ENCODE assay signal across 9 mouse cellular contexts in genomic region chr11:31824504-31825166, GRCm38 (mm10). TPM values are rescaled to one million over a fixed set of nuclear protein-coding genes. Genes with fewer than 3 reads are reported as not detected.
DNase-seq lines count a peak whose midpoint lies in the region; ATAC-seq and TF ChIP-seq lines count a peak whose summit lies in the region.
"Had no signal": no experiment of that assay in that cellular context is flagged by ENCODE, and none has a peak within 500 bp of the region (broad histone marks: within the 10 kb centered on the region; RNA-seq: fewer than 3 reads in every experiment).

No protein-coding gene starts in this region.

- peak; percentile 56 for DNase-seq in gastrocnemius, adult 2 months
- DNase-seq in gastrocnemius, adult 18-20 months (ENCODE audit: low spot score): no peak
- DNase-seq in adrenal gland, adult 8-10 months: peak; percentile 83
- DNase-seq in gastrocnemius, postnatal 25 days: peak; percentile 23
- peak; percentile 91 to 97 for DNase-seq in kidney, postnatal 25 days
- DNase-seq in left cerebral cortex, adult 11 months (ENCODE audit: low spot score): no peak
- DNase-seq in embryo, embryonic 11 days: no peak

- H3K4me3 ChIP-seq in gastrocnemius, adult 2 months: no peak overlapping the region
- H3K4me3 ChIP-seq: limb, embryonic 15.5 days had no signal

- H3K27ac ChIP-seq in gastrocnemius, adult 2 months: peak overlapping the region; percentile 90
- H3K27ac ChIP-seq: limb, embryonic 15.5 days had no signal

- no peak for TF ChIP-seq CTCF in gastrocnemius, adult 2 months (IDR thresholded peaks at IDR 0.05)

- peak; percentile 76 for ATAC-seq in megakaryocyte-erythroid progenitor cell, adult 5-6 weeks (replicated peaks; ENCODE audit: low FRiP score, low TSS enrichment, poor library complexity, severe bottlenecking)

- intact Hi-C loops in gastrocnemius, adult 2 months (cut with DNase I): no loop called here

RNA-seq across cellular contexts. Expression of gene Cpeb4, which starts 47.4 kb away (rescaled TPM):
- 100 to 1,000 TPM in 1 of 2 experiments, 10 to 100 TPM in 1; 95.0 to 120 TPM for total RNA-seq in gastrocnemius, adult 2 months (2021)
- 100 to 1,000 TPM in 1 of 2 experiments, 10 to 100 TPM in 1; 98.3 to 115 TPM for total RNA-seq in gastrocnemius, adult 18-20 months (2021)
- 100 to 1,000 TPM in 3 of 4 experiments, 10 to 100 TPM in 1; 96.9 to 175 (median 107) TPM for total RNA-seq in adrenal gland, adult 8-10 months (2022)
- 10 to 100 TPM; 65.3 to 91.5 TPM for total RNA-seq in gastrocnemius, postnatal 25 days (2021)
- total RNA-seq in megakaryocyte-erythroid progenitor cell, adult 5-6 weeks (2014; fragmentation: Nextera tagmentation): 9.9 and 10.2 TPM in 2 replicates
- 8.7 and 13.2 TPM in 2 replicates for total RNA-seq in megakaryocyte-erythroid progenitor cell, adult 5-6 weeks (2017)

Comparison
In these comparisons a context has a peak if more than half of its experiments do, and no peak if none do; other contexts are left out.
1. DNase-seq: peak in gastrocnemius, adult 2 months (single experiment), adrenal gland, adult 8-10 months (single experiment), gastrocnemius, postnatal 25 days (single experiment) and kidney, postnatal 25 days (2 of 2); none in gastrocnemius, adult 18-20 months (single experiment), left cerebral cortex, adult 11 months (single experiment) and embryo, embryonic 11 days (single experiment).
2. RNA of gene Cpeb4, which starts 47.4 kb away (total RNA-seq): 95.0 to 120 TPM in gastrocnemius, adult 2 months, 98.3 to 115 TPM in gastrocnemius, adult 18-20 months, 96.9 to 175 TPM in adrenal gland, adult 8-10 months and 65.3 to 91.5 TPM in gastrocnemius, postnatal 25 days; 8.7 to 13.2 TPM in megakaryocyte-erythroid progenitor cell, adult 5-6 weeks; every median in the first group is over 4 times any median in the second.